In the genomic region with DNA sequence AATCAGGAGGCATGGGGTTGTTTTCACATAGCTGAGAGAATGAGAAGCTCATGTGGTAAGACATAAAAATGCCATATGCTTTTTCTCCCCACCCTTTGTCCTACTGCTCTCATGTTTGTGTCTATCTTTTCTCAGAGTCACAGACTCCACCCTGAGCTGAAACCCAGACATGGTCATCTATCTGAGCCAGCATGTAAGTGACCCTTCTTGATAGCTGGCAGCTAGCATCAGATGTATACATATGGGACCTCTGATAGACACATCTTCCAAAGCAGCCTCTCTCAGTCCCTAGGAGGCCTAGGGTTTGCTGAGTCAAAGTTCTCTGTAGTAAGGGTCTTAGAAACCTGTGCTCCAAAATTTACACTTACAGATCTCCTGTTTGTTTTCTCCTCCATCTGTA, we compare ENCODE assay signal across 23 mouse cellular contexts. TPM values are rescaled to one million over a fixed set of nuclear protein-coding genes. Genes with fewer than 3 reads are reported as not detected.
DNase-seq lines count a peak whose midpoint lies in the region; ATAC-seq lines count a peak whose summit lies in the region.
"Had no signal": no experiment of that assay in that cellular context is flagged by ENCODE, and none has a peak within 500 bp of the region (broad histone marks: within the 10 kb centered on the region; RNA-seq: fewer than 3 reads in every experiment).

No protein-coding gene starts in this region.

- H3K27ac ChIP-seq in hindbrain, embryonic 12.5 days: no peak overlapping the region
- H3K27ac ChIP-seq in hindbrain, embryonic 11.5 days (ENCODE audit: low read depth, low read length): no peak overlapping the region
- no peak overlapping the region for H3K27ac ChIP-seq in midbrain, embryonic 13.5 days
- H3K27ac ChIP-seq in forebrain, embryonic 10.5 days: no peak overlapping the region
- H3K27ac ChIP-seq: embryonic facial prominence, embryonic 13.5 days; forebrain, embryonic 15.5 days; heart, embryonic 15.5 days; hindbrain, embryonic 15.5 days; kidney, postnatal 0 days; midbrain, embryonic 10.5 days had no signal

- no peaks in the 10 kb centered on the region for H3K9me3 ChIP-seq in hindbrain, embryonic 12.5 days (replicated peaks)
- H3K9me3 ChIP-seq in hindbrain, embryonic 11.5 days (ENCODE audit: control insufficient read depth, low read length): no peaks in the 10 kb centered on the region
- no peaks in the 10 kb centered on the region; the same call in 1 of the 2 replicates for H3K9me3 ChIP-seq in midbrain, embryonic 13.5 days
- no peaks in the 10 kb centered on the region for H3K9me3 ChIP-seq in forebrain, embryonic 10.5 days
- H3K9me3 ChIP-seq: embryonic facial prominence, embryonic 13.5 days; forebrain, embryonic 15.5 days; heart, embryonic 15.5 days; hindbrain, embryonic 15.5 days; midbrain, embryonic 10.5 days had no signal

- H3K4me1 ChIP-seq in hindbrain, embryonic 12.5 days: no peaks in the 10 kb centered on the region
- H3K4me1 ChIP-seq in hindbrain, embryonic 11.5 days (replicated peaks; ENCODE audit: control insufficient read depth, insufficient read depth, low read length): no peaks in the 10 kb centered on the region
- no peaks in the 10 kb centered on the region for H3K4me1 ChIP-seq in midbrain, embryonic 13.5 days (replicated peaks)
- no peaks in the 10 kb centered on the region for H3K4me1 ChIP-seq in forebrain, embryonic 10.5 days
- H3K4me1 ChIP-seq: embryonic facial prominence, embryonic 13.5 days; forebrain, embryonic 15.5 days; hindbrain, embryonic 15.5 days; midbrain, embryonic 10.5 days had no signal

- no peak for DNase-seq in hindbrain, embryonic 11.5 days (ENCODE audit: low spot score)
- DNase-seq in MEL-GATA-1-ER (ENCODE audit: extremely low read depth, low read depth): peak; percentile 74
- DNase-seq in ovary, postnatal 10 days (ENCODE audit: low spot score): no peak
- DNase-seq in forebrain, embryonic 10.5 days (ENCODE audit: extremely low spot score, low spot score): no peak
- DNase-seq: adrenal gland, postnatal 14 days; cerebellum, postnatal 36 days; gastrocnemius, postnatal 10 days; lung, adult 2 months; right cerebral cortex, postnatal 25 days had no signal

- H3K4me2 ChIP-seq in hindbrain, embryonic 12.5 days (replicated peaks): no peak overlapping the region
- no peak overlapping the region for H3K4me2 ChIP-seq in hindbrain, embryonic 11.5 days (replicated peaks; ENCODE audit: low read depth, low read length)
- no peak overlapping the region for H3K4me2 ChIP-seq in midbrain, embryonic 13.5 days (replicated peaks)
- H3K4me2 ChIP-seq: embryonic facial prominence, embryonic 13.5 days; forebrain, embryonic 15.5 days; heart, embryonic 15.5 days; hindbrain, embryonic 15.5 days had no signal

- no peaks in the 10 kb centered on the region for H3K27me3 ChIP-seq in hindbrain, embryonic 12.5 days
- no peaks in the 10 kb centered on the region for H3K27me3 ChIP-seq in hindbrain, embryonic 11.5 days (ENCODE audit: control insufficient read depth, insufficient read depth, low read length)
- H3K27me3 ChIP-seq in midbrain, embryonic 13.5 days: no peaks in the 10 kb centered on the region
- no peaks in the 10 kb centered on the region for H3K27me3 ChIP-seq in forebrain, embryonic 10.5 days (ENCODE audit: poor library complexity, severe bottlenecking)
- H3K27me3 ChIP-seq: embryonic facial prominence, embryonic 13.5 days; forebrain, embryonic 15.5 days; heart, embryonic 15.5 days; hindbrain, embryonic 15.5 days had no signal

- no peaks in the 10 kb centered on the region for H3K36me3 ChIP-seq in hindbrain, embryonic 12.5 days
- H3K36me3 ChIP-seq in hindbrain, embryonic 11.5 days (ENCODE audit: control insufficient read depth, insufficient read depth, low read length): no peaks in the 10 kb centered on the region
- H3K36me3 ChIP-seq in midbrain, embryonic 13.5 days: no peaks in the 10 kb centered on the region
- H3K36me3 ChIP-seq in forebrain, embryonic 10.5 days (replicated peaks): no peaks in the 10 kb centered on the region
- H3K36me3 ChIP-seq: embryonic facial prominence, embryonic 13.5 days; forebrain, embryonic 15.5 days; heart, embryonic 15.5 days; hindbrain, embryonic 15.5 days; midbrain, embryonic 10.5 days had no signal

- no peak overlapping the region for H3K4me3 ChIP-seq in hindbrain, embryonic 12.5 days
- no peak overlapping the region for H3K4me3 ChIP-seq in hindbrain, embryonic 11.5 days (ENCODE audit: low read depth, low read length)
- no peak overlapping the region for H3K4me3 ChIP-seq in midbrain, embryonic 13.5 days (replicated peaks)
- H3K4me3 ChIP-seq in forebrain, embryonic 10.5 days: no peak overlapping the region
- H3K4me3 ChIP-seq: embryonic facial prominence, embryonic 13.5 days; forebrain, embryonic 15.5 days; heart, embryonic 15.5 days; hindbrain, embryonic 15.5 days; midbrain, embryonic 10.5 days had no signal

- 0 out of 2 replicates have a peak, but pooled peaks have one; percentile 35 for ATAC-seq in hindbrain, embryonic 12.5 days (ENCODE audit: low FRiP score)
- ATAC-seq in hindbrain, embryonic 11.5 days (ENCODE audit: low FRiP score): no peak
- ATAC-seq in erythroid progenitor cell, adult 5-6 weeks (replicated peaks; ENCODE audit: low FRiP score, poor library complexity, severe bottlenecking): peak; percentile 75
- peak; percentile 23; the same call in 1 of the 2 replicates for ATAC-seq in megakaryocyte, adult 5-6 weeks (ENCODE audit: poor library complexity, severe bottlenecking)
- ATAC-seq in midbrain, embryonic 13.5 days: no peak
- ATAC-seq: forebrain, embryonic 15.5 days had no signal

- H3K9ac ChIP-seq in hindbrain, embryonic 12.5 days: no peak overlapping the region
- no peak overlapping the region for H3K9ac ChIP-seq in hindbrain, embryonic 11.5 days (ENCODE audit: low read depth, low read length)
- H3K9ac ChIP-seq in midbrain, embryonic 13.5 days (replicated peaks): no peak overlapping the region
- H3K9ac ChIP-seq: embryonic facial prominence, embryonic 13.5 days; forebrain, embryonic 15.5 days; heart, embryonic 15.5 days; hindbrain, embryonic 15.5 days had no signal

RNA-seq across cellular contexts. Expression of a gene that starts 12.7 kb away (rescaled TPM):
- polyA plus RNA-seq in hindbrain, embryonic 12.5 days (2016; fragmentation: Nextera tagmentation; extraction: Ambion mirVana): 8,282 and 10,510 TPM in 2 replicates
- 10,698 and 10,834 TPM in 2 replicates for polyA plus RNA-seq in hindbrain, embryonic 11.5 days (2014; fragmentation: Nextera tagmentation; extraction: Ambion mirVana)
- total RNA-seq in erythroid progenitor cell, adult 5-6 weeks (2015; ENCODE audit: low replicate concordance): not detected in 2 replicates
- total RNA-seq in erythroid progenitor cell, adult 5-6 weeks (2017; ENCODE audit: low replicate concordance): not detected in 2 replicates
- total RNA-seq in megakaryocyte, adult 5-6 weeks (2015): not detected in 2 replicates
- total RNA-seq in megakaryocyte, adult 5-6 weeks (2017): not detected in 2 replicates
- 4,013 and 4,161 TPM in 2 replicates for polyA plus RNA-seq in midbrain, embryonic 13.5 days (2015; fragmentation: Nextera tagmentation; extraction: Ambion mirVana)
- 8,184 and 11,241 TPM in 2 replicates for polyA plus RNA-seq in forebrain, embryonic 10.5 days (2016; fragmentation: Nextera tagmentation; extraction: Ambion mirVana)
- total RNA-seq: adrenal gland, postnatal 14 days; ES-E14; gastrocnemius, postnatal 10 days; layer of hippocampus, postnatal 10 days; left cerebral cortex, postnatal 25 days had no signal
- polyA plus RNA-seq: C2C12 had no signal

RNA-seq across cellular contexts. Expression of a gene that starts 20.3 kb away (rescaled TPM):
- not detected in 2 replicates for polyA plus RNA-seq in hindbrain, embryonic 12.5 days (2016; fragmentation: Nextera tagmentation; extraction: Ambion mirVana)
- polyA plus RNA-seq in hindbrain, embryonic 11.5 days (2014; fragmentation: Nextera tagmentation; extraction: Ambion mirVana): not detected in 2 replicates
- not detected in 2 replicates for total RNA-seq in erythroid progenitor cell, adult 5-6 weeks (2015; ENCODE audit: low replicate concordance)
- total RNA-seq in erythroid progenitor cell, adult 5-6 weeks (2017; ENCODE audit: low replicate concordance): not detected in 2 replicates
- total RNA-seq in megakaryocyte, adult 5-6 weeks (2015): not detected in 2 replicates
- not detected in 2 replicates for total RNA-seq in megakaryocyte, adult 5-6 weeks (2017)
- polyA plus RNA-seq in midbrain, embryonic 13.5 days (2015; fragmentation: Nextera tagmentation; extraction: Ambion mirVana): not detected in 2 replicates
- not detected in 2 replicates for polyA plus RNA-seq in forebrain, embryonic 10.5 days (2016; fragmentation: Nextera tagmentation; extraction: Ambion mirVana)
- total RNA-seq: adrenal gland, postnatal 14 days; ES-E14; gastrocnemius, postnatal 10 days; layer of hippocampus, postnatal 10 days; left cerebral cortex, postnatal 25 days had no signal
- polyA plus RNA-seq: C2C12; embryonic facial prominence, embryonic 13.5 days; forebrain, embryonic 15.5 days; heart, embryonic 15.5 days; hindbrain, embryonic 15.5 days; kidney, postnatal 0 days; lung, adult 2 months; midbrain, embryonic 10.5 days had no signal

RNA-seq across cellular contexts. Expression of a gene that starts 22.8 kb away (rescaled TPM):
- polyA plus RNA-seq in hindbrain, embryonic 12.5 days (2016; fragmentation: Nextera tagmentation; extraction: Ambion mirVana): 614 and 792 TPM in 2 replicates
- 2,447 and 2,531 TPM in 2 replicates for polyA plus RNA-seq in hindbrain, embryonic 11.5 days (2014; fragmentation: Nextera tagmentation; extraction: Ambion mirVana)
- total RNA-seq in erythroid progenitor cell, adult 5-6 weeks (2015; ENCODE audit: low replicate concordance): not detected in 2 replicates
- total RNA-seq in erythroid progenitor cell, adult 5-6 weeks (2017; ENCODE audit: low replicate concordance): not detected in 2 replicates
- total RNA-seq in megakaryocyte, adult 5-6 weeks (2015): not detected in 2 replicates
- total RNA-seq in megakaryocyte, adult 5-6 weeks (2017): not detected in 2 replicates
- polyA plus RNA-seq in midbrain, embryonic 13.5 days (2015; fragmentation: Nextera tagmentation; extraction: Ambion mirVana): 37.1 and 47.9 TPM in 2 replicates
- 4,104 and 5,437 TPM in 2 replicates for polyA plus RNA-seq in forebrain, embryonic 10.5 days (2016; fragmentation: Nextera tagmentation; extraction: Ambion mirVana)
- total RNA-seq: adrenal gland, postnatal 14 days; ES-E14; gastrocnemius, postnatal 10 days; layer of hippocampus, postnatal 10 days; left cerebral cortex, postnatal 25 days had no signal
- polyA plus RNA-seq: C2C12; kidney, postnatal 0 days; lung, adult 2 months had no signal

RNA-seq across cellular contexts. Expression of a gene that starts 25.4 kb away (rescaled TPM):
- not detected in 2 replicates for polyA plus RNA-seq in hindbrain, embryonic 12.5 days (2016; fragmentation: Nextera tagmentation; extraction: Ambion mirVana)
- not detected in 2 replicates for polyA plus RNA-seq in hindbrain, embryonic 11.5 days (2014; fragmentation: Nextera tagmentation; extraction: Ambion mirVana)
- total RNA-seq in erythroid progenitor cell, adult 5-6 weeks (2015; ENCODE audit: low replicate concordance): not detected in 2 replicates
- total RNA-seq in erythroid progenitor cell, adult 5-6 weeks (2017; ENCODE audit: low replicate concordance): not detected in 2 replicates
- not detected in 2 replicates for total RNA-seq in megakaryocyte, adult 5-6 weeks (2015)
- not detected in 2 replicates for total RNA-seq in megakaryocyte, adult 5-6 weeks (2017)
- polyA plus RNA-seq in midbrain, embryonic 13.5 days (2015; fragmentation: Nextera tagmentation; extraction: Ambion mirVana): not detected in 2 replicates
- 0.37 and 0.52 TPM in 2 replicates for polyA plus RNA-seq in forebrain, embryonic 10.5 days (2016; fragmentation: Nextera tagmentation; extraction: Ambion mirVana)
- total RNA-seq: adrenal gland, postnatal 14 days; ES-E14; gastrocnemius, postnatal 10 days; layer of hippocampus, postnatal 10 days; left cerebral cortex, postnatal 25 days had no signal
- polyA plus RNA-seq: C2C12; embryonic facial prominence, embryonic 13.5 days; forebrain, embryonic 15.5 days; heart, embryonic 15.5 days; hindbrain, embryonic 15.5 days; kidney, postnatal 0 days; lung, adult 2 months had no signal

RNA-seq across cellular contexts. Expression of a gene that starts 28.6 kb away (rescaled TPM):
- not detected in 2 replicates for polyA plus RNA-seq in hindbrain, embryonic 12.5 days (2016; fragmentation: Nextera tagmentation; extraction: Ambion mirVana)
- not detected in 2 replicates for polyA plus RNA-seq in hindbrain, embryonic 11.5 days (2014; fragmentation: Nextera tagmentation; extraction: Ambion mirVana)
- not detected in 2 replicates for total RNA-seq in erythroid progenitor cell, adult 5-6 weeks (2015; ENCODE audit: low replicate concordance)
- not detected in 2 replicates for total RNA-seq in erythroid progenitor cell, adult 5-6 weeks (2017; ENCODE audit: low replicate concordance)
- total RNA-seq in megakaryocyte, adult 5-6 weeks (2015): not detected in 2 replicates
- not detected in 2 replicates for total RNA-seq in megakaryocyte, adult 5-6 weeks (2017)
- not detected in 2 replicates for polyA plus RNA-seq in midbrain, embryonic 13.5 days (2015; fragmentation: Nextera tagmentation; extraction: Ambion mirVana)
- not detected in 2 replicates for polyA plus RNA-seq in forebrain, embryonic 10.5 days (2016; fragmentation: Nextera tagmentation; extraction: Ambion mirVana)
- total RNA-seq: adrenal gland, postnatal 14 days; ES-E14; gastrocnemius, postnatal 10 days; layer of hippocampus, postnatal 10 days; left cerebral cortex, postnatal 25 days had no signal
- polyA plus RNA-seq: C2C12; embryonic facial prominence, embryonic 13.5 days; forebrain, embryonic 15.5 days; heart, embryonic 15.5 days; hindbrain, embryonic 15.5 days; kidney, postnatal 0 days; lung, adult 2 months; midbrain, embryonic 10.5 days had no signal

Comparison
In these comparisons a context has a peak if more than half of its experiments do, and no peak if none do; other contexts are left out.
1. ATAC-seq: peak in hindbrain, embryonic 12.5 days (single experiment), erythroid progenitor cell, adult 5-6 weeks (single experiment) and megakaryocyte, adult 5-6 weeks (single experiment); none in hindbrain, embryonic 11.5 days (single experiment) and midbrain, embryonic 13.5 days (single experiment).
2. RNA of a gene that starts 22.8 kb away (polyA plus RNA-seq): 4,104 to 5,437 TPM in forebrain, embryonic 10.5 days, 2,447 to 2,531 TPM in hindbrain, embryonic 11.5 days and 614 to 792 TPM in hindbrain, embryonic 12.5 days; 37.1 to 47.9 TPM in midbrain, embryonic 13.5 days; every median in the first group is over 10 times any median in the second.